Mouse (Mus musculus): ENCODE measurements around the gene Cxcr4.

Gene Cxcr4

DNA sequence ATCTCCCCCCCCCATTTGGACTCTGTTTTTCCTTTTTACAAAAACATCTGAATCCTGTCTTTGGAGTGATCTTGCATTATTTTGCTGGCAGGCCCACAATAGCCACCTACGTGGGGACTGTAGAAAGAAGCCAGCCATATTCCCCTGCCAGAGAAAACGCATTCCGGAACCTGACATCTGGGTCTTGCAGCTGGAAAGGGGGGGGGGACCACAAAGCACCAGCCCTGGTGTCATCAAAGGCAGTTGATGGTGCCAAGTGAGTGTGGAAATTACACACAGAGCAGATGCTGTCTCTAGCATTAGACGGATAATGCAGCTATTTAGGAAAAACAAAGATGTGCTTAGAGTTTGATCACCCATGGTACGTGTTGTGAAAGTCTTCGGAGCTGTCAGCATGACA, 46.4 kb downstream of the Cxcr4 start:
- in situ Hi-C loops (cut with MboI; ENCODE audit: low pct_unique_long_range_greater_than_20kb in 1 of 2, low sequenced_read_pairs in 2 of 2, unreplicated experiment in 1 of 2): no loop called here

DNA sequence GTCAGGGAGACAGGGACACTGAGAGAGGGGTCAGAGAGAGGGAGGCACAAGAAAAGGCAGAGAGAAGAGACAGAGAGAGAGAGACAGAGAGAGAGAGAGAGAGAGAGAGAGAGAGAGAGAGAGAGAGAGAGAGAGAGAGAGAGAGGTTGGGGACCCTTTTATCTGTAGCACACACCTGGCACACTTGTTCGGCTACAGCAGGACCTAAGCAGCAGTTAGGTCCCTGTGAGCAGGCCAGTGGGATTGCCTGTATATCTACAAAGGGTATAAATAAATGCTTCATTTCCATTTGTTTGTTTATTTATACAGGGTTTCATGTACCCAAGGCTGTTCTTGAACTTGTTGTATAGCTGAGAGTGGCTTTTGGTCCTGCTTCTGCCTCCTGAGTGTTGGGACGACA, 49.0 kb downstream of the Cxcr4 start:
- in situ Hi-C loops (cut with MboI; ENCODE audit: low pct_unique_long_range_greater_than_20kb in 1 of 2, low sequenced_read_pairs in 2 of 2, unreplicated experiment in 1 of 2): no loop called here

DNA sequence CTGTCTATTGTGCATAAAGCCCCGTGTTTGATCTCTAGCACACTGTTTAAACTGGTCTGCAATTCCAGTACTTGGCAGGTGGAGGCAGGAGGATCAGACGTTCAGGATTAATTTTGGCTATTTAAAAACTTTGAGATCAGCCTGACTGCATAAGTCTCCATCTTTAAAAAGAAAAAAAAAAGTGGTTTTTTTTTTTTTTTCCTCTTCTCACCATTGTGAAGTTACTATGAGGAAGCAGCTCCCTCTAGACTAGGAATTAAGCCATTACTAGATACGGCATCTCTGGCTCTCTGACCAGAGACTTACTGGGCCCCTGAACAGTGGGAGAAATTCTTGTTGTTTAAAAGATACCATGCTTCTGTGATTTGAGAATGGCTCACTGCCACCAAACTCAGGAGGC, 49.5 kb downstream of the Cxcr4 start:
- in situ Hi-C loops (cut with MboI; ENCODE audit: low pct_unique_long_range_greater_than_20kb in 1 of 2, low sequenced_read_pairs in 2 of 2, unreplicated experiment in 1 of 2): no loop called here

DNA sequence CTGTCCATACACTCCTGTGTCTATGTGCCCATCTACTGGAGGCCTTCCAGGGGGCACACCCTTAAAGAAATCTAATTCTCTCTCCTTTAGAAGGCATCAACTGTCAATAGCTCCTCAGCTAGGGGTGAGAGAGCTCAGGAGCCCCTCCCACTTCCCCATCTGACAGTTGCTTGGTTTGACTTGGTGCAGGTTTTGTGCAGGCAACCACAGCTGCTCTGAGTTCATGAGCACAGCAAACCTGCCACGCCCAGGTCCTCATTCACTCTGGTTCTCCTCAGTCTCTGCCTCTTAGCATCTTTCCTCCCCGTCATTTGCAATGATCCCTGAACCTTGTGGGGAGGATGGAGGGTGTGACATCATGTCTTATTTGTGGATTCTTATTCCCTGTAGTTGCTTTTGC, 51.9 kb downstream of the Cxcr4 start:
- in situ Hi-C loops (cut with MboI; ENCODE audit: low pct_unique_long_range_greater_than_20kb in 1 of 2, low sequenced_read_pairs in 2 of 2, unreplicated experiment in 1 of 2): no loop called here

DNA sequence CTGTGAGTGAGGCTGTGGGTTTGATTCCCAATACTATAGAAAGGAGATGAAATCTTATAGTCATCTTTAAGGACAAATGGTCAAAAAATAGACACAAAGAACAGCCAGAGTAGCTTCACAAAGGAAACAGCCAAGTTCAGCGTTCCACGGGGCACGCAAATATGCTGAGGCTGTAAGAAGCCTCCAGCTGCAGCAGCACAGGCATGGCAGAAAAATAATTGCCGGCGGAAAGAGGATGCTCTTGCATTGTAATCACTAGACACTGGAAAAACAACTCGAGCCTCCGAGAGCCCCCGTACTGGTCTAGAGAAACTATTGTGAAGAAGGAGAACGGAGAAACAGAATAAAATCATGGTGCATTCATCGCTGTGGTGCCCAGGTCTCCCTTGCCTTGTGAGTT, 52.5 kb downstream of the Cxcr4 start:
- in situ Hi-C loops (cut with MboI; ENCODE audit: low pct_unique_long_range_greater_than_20kb in 1 of 2, low sequenced_read_pairs in 2 of 2, unreplicated experiment in 1 of 2): no loop called here
